Mouse (Mus musculus) ES-Bruce4 (cell line): ENCODE measurements around the gene Fam171a1. TPM values are rescaled to one million over a fixed set of nuclear protein-coding genes. Genes with fewer than 3 reads are reported as not detected.
A peak's percentile ranks its signal among the peaks of the same experiment; 100 is the strongest.

ENCODE experiments used
- H3K27ac ChIP-seq: 2 replicates; pipeline ENCODE4 v1.5.1; 2012; ENCODE audit warnings: low read length, inconsistent platforms; ENCODE audit not compliant: insufficient read depth
- H3K27me3 ChIP-seq: 2 replicates; pipeline ENCODE4 v1.6.1; 2012; ENCODE audit warnings: mild to moderate bottlenecking, low read length, inconsistent platforms; ENCODE audit not compliant: control insufficient read depth, poor library complexity, insufficient read depth, severe bottlenecking
- H3K36me3 ChIP-seq: 2 replicates; pipeline ENCODE4 v1.6.1; 2012; ENCODE audit warnings: inconsistent platforms, mild to moderate bottlenecking, low read length, moderate library complexity; ENCODE audit not compliant: control insufficient read depth, poor library complexity, insufficient read depth, severe bottlenecking
- H3K4me1 ChIP-seq: one replicate; pipeline ENCODE4 v1.8.1; 2011; ENCODE audit warnings: low read length; ENCODE audit not compliant: control insufficient read depth, insufficient read depth
- H3K4me3 ChIP-seq: 2 replicates; pipeline ENCODE4 v1.5.1; 2011; ENCODE audit warnings: low read depth, mild to moderate bottlenecking, low read length
- H3K9ac ChIP-seq: 2 replicates; pipeline ENCODE4 v1.6.1; 2012; ENCODE audit warnings: low read depth, mild to moderate bottlenecking, inconsistent platforms; ENCODE audit not compliant: poor library complexity, severe bottlenecking
- H3K9me3 ChIP-seq: replicated peaks from 2 replicates; pipeline ENCODE4 v1.6.1; 2012; ENCODE audit warnings: mild to moderate bottlenecking, low read length, inconsistent platforms; ENCODE audit not compliant: control insufficient read depth, poor library complexity, insufficient read depth, severe bottlenecking
- CTCF ChIP-seq: IDR thresholded peaks from one replicate; pipeline ENCODE4 v1.8.1; 2011; ENCODE audit warnings: low read depth, low read length
- EP300 ChIP-seq: IDR thresholded peaks from 2 replicates; pipeline ENCODE4 v1.6.1; 2011; ENCODE audit warnings: low read depth, low read length; ENCODE audit not compliant: insufficient read depth
- POLR2A ChIP-seq: IDR thresholded peaks from one replicate; pipeline ENCODE4 v1.8.1; 2011; ENCODE audit warnings: low read length; ENCODE audit not compliant: insufficient read depth
- polyA plus RNA-seq: library from polyadenylated mRNA; stranded (reverse); fragments of >200 nt; gene quantifications from 2 replicates; pipeline ENCODE4 v1.2.4, GENCODE M21; 2011; ENCODE audit warnings: low read depth; ENCODE audit not compliant: missing spikeins, insufficient read depth, insufficient read length

The Fam171a1 gene
- polyA plus RNA-seq, 1 experiment = 7.7 TPM

DNA sequence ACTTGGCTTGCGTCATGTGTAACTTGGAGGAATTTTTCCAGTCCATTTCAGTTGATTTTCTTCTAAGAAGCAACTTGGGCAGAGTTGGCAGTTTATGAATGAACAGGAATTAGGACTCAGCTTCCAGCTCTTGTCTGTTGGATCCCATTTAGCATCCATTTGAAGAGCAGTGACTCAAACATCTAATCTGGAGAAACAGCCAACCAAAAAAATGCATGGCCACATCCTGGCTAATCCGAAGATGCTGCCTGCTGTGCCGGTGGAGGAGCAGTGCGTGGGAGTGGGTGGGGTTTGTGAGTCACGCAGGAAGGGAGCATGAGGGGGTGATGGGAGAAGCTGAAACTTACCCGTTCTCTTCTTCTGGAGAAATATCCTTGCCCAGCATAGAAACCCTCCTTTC, 104.2 kb downstream of the Fam171a1 start:
- no peak for TF ChIP-seq CTCF
- no peak for TF ChIP-seq EP300
- no peak for TF ChIP-seq POLR2A
- Histone ChIP-seq H3K27ac (no peak overlapping the region), H3K4me1 (no peaks in the 10 kb centered on the region), H3K27me3 (no peaks in the 10 kb centered on the region), H3K9ac (no peak overlapping the region), H3K4me3 (no peak overlapping the region), H3K9me3 (no peaks in the 10 kb centered on the region), H3K36me3 (no peaks in the 10 kb centered on the region)

GRCm38 (mm10) chr2:3228475-3228874, 114.5 kb downstream of the Fam171a1 start:
- Histone ChIP-seq H3K9me3 (no peaks in the 10 kb centered on the region), H3K27ac (no peak overlapping the region), H3K27me3 (no peaks in the 10 kb centered on the region), H3K4me3 (no peak overlapping the region), H3K9ac (no peak overlapping the region), H3K36me3 (no peaks in the 10 kb centered on the region), H3K4me1 (no peaks in the 10 kb centered on the region)
- no peak for TF ChIP-seq POLR2A
- no peak for TF ChIP-seq EP300
- TF ChIP-seq CTCF = no peak

DNA sequence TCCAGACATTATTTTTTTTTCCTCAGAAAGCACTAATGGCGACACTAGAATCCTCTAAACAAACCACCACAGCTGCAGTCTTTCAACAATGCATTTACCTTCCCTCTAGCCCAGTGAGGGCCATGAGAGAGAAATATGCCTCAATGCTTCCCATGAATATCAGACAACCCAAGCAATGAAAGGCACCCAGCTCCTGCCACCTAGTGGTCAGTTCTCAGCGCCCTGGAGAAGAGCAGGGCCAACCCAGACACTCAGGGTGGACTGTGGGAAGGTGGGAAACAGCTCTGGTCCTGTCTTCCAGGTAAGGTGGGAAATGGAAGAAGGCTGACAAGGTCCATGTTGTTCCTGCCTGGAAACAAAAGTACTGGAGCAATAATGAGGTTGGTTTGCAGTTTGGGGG, 115.0 kb downstream of the Fam171a1 start:
- no peaks in the 10 kb centered on the region for H3K27me3 ChIP-seq
- no peaks in the 10 kb centered on the region for H3K9me3 ChIP-seq
- TF ChIP-seq CTCF (peak; percentile 72), EP300 (no peak), POLR2A (no peak)
- H3K27ac ChIP-seq = no peak overlapping the region
- H3K9ac ChIP-seq = no peak overlapping the region
- H3K36me3 ChIP-seq = no peaks in the 10 kb centered on the region
- no peaks in the 10 kb centered on the region for H3K4me1 ChIP-seq
- H3K4me3 ChIP-seq = no peak overlapping the region

DNA sequence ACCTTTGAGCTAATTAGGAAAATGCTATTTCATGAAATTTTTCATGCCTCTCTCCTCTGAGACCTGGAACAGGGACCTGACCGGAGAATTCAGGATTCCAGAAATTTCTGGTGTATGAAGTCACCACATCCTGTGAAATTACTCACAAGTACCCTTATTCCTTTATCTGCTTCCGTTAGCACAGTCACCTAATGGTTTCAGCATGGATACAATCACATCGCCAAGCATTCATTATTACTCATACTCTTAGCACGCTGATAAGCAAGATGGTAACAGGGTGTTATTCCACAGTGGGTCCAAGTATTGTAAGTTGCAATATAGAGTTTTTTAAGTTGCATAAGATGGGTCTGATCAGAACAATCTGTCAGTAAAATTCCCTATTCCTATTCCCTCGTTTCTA, 125.2 kb downstream of the Fam171a1 start:
- Histone ChIP-seq H3K4me1 (no peaks in the 10 kb centered on the region), H3K9me3 (no peaks in the 10 kb centered on the region), H3K9ac (no peak overlapping the region), H3K27ac (no peak overlapping the region), H3K4me3 (no peak overlapping the region), H3K36me3 (no peaks in the 10 kb centered on the region), H3K27me3 (no peaks in the 10 kb centered on the region)
- TF ChIP-seq EP300 (no peak), POLR2A (no peak), CTCF (no peak)

- TF ChIP-seq CTCF (no peak), EP300 (no peak), POLR2A (no peak)
- Histone ChIP-seq H3K4me1 (peaks cover 2% of the 10 kb centered on the region), H3K27me3 (no peaks in the 10 kb centered on the region), H3K9me3 (no peaks in the 10 kb centered on the region), H3K27ac (no peak overlapping the region), H3K36me3 (no peaks in the 10 kb centered on the region), H3K4me3 (no peak overlapping the region), H3K9ac (no peak overlapping the region)
Observed at GRCm38 (mm10) chr2:3244251-3244650, 130.2 kb downstream of the Fam171a1 start.

DNA sequence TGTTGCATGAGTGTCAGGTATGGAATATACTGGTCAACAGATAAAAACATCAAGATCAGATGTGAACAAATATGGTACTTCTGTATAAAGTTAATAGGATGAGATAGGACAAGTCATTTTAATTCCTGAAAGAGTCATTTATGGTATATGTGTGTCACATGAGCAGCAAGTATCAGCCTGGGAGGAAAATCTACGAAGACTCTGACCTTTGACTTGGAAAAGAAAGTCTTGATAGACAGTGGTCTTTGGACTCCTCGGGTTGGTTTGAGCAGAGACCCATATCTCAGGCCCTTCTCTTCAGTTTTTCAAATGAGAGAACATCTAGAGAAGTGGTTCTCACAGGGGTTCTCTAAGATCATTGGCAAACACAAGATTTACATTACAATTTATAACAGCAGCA, 137.3 kb downstream of the Fam171a1 start:
- Histone ChIP-seq H3K9me3 (no peaks in the 10 kb centered on the region), H3K4me3 (no peak overlapping the region), H3K27me3 (no peaks in the 10 kb centered on the region), H3K36me3 (no peaks in the 10 kb centered on the region), H3K9ac (no peak overlapping the region), H3K4me1 (peaks cover 2% of the 10 kb centered on the region), H3K27ac (no peak overlapping the region)
- TF ChIP-seq POLR2A (no peak), CTCF (no peak), EP300 (no peak)
